Mouse (Mus musculus): ENCODE measurements around the gene Cdk14.

Cdk14 gene

DNA sequence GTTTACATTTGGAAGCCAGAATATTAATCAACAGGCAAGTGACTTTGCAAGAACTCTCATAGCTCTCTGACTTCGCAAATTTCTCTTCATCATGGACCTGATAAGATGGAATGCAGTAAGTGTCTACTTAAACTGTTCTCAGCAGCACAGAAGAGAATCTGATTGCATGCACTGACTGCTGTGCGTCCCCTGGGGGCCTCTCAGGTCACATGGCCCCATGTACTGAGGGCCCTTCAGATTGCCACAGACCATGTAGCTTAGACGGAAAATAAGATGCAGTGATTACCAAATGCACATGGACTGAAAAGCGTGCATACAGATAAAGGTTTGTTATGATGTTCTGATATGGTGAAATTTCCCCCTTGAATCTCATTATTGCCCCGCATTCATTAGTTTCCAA is 653.4 kb downstream of the Cdk14 start:
- no peak for DNase-seq

DNA sequence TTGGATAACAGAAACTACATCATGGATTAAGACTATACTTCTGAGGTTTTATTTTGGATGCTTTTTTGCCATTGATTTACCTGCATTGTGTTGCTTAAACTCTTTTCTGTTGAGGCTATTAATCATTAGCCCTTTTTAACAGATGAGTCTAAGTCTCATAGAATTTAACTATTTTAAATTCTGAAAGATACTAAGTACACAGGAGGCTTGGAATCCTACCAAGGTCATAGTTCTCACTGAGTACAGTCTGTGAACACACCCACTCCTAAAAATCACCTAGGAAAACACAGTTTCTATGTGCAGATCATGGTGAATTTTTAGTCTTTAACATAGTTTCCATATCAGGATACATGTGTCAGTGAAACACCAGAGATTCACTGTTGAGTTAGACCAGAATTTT is 658.2 kb downstream of the Cdk14 start:
- DNase-seq, result no peak

- no peak for DNase-seq
Measured at GRCm38 (mm10) chr5:4758331-4759080, 661.6 kb downstream of the Cdk14 start.

DNA sequence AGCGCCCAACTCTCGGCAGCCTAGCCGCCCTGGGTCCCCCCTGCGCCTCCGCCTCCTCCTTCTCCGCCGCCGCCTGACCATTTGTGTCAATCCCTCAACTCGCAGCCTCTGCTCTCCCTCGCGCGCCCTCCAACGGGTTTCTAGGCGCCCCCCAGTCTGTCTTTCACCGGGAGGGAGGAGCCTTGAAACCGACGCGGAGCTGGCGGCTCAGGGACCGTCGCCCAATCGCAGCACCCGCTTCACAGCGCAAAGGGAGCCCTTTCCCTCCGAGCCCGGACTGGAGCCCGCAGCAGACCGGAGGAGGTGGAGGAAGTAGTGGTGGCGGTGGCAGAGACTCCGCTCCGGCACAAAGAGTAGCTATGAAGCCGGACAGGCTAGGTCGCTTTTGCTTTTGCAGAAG is 662.2 kb downstream of the Cdk14 start, which contains the start of gene Fzd1:
Gene Fzd1 (minus strand): TSS at position 134 of the 400 bp plus-strand sequence.
- DNase-seq, result peak; percentile 90 to 91

GRCm38 (mm10) chr5:4756871-4757711 is 663.0 kb downstream of the Cdk14 start:
- peak; percentile 66 to 68 for DNase-seq

DNA sequence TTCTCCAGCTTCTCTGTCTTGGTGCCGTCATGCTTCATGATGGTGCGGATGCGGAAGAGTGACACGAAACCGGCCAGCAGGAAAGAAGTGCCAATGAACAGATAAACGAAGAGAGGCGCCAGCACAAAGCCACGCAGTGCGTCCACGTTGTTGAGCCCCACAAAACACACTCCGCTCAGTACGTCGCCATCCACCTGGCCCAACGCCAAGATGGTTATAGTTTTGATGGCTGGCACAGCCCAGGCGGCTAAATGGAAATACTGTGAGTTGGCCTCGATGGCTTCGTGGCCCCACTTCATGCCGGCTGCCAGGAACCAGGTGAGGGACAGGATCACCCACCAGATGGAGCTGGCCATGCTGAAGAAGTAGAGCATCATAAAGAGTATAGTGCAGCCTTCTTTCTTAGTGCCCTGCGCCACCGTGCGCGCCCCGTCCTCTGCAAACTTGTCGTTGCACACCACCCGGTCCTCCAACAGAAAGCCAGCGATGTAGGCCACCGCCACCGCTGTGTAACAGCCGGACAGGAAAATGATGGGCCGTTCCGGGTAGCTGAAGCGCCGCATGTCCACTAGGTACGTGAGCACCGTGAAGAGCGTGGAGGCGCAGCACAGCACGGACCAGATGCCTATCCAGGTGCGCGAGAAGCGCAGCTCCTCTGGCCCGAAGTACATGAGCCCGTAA is 664.0 kb downstream of the Cdk14 start:
- peak; percentile 76 to 79 for DNase-seq

DNA sequence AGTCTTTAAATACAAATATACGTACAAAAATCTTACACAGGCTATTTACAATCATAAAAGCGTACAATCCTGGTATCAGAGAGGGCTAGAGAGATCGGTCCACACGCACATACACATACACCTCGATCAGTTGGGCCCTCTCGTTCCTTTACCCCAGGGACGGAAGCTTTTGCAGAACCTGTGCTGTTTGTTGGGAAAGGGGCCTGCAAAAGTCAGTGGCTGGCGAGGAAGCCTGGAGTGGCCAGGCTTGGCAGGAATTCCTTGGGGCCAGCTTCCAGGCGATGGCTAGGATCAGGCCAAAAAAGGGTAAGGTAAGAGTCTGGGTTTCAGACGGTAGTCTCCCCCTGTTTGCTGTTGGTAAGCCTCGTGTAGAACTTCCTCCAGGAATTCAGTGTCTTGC is 664.8 kb downstream of the Cdk14 start:
- DNase-seq, result peak; percentile 21 to 22

- DNase-seq, result peak in 1 of 2 experiments; percentile 8
Measured at GRCm38 (mm10) chr5:4754701-4755281, 665.3 kb downstream of the Cdk14 start.

Data from cerebellum, postnatal 14 days (tissue).